Mouse (Mus musculus) T-cell, adult 66 days (primary cell): ENCODE results near the gene Pcgf3. TPM values are rescaled to one million over a fixed set of nuclear protein-coding genes. Genes with fewer than 3 reads are reported as not detected.

Experiments used
- total RNA-seq, 2 experiments: library from RNA; stranded (reverse); gene quantifications; 3 replicates in 1 of 2; 4 replicates in 1 of 2; pipeline ENCODE4 v1.2.4; 2023

Gene Pcgf3
- 10 to 100 TPM; 23.0 to 23.6 TPM for total RNA-seq

DNA sequence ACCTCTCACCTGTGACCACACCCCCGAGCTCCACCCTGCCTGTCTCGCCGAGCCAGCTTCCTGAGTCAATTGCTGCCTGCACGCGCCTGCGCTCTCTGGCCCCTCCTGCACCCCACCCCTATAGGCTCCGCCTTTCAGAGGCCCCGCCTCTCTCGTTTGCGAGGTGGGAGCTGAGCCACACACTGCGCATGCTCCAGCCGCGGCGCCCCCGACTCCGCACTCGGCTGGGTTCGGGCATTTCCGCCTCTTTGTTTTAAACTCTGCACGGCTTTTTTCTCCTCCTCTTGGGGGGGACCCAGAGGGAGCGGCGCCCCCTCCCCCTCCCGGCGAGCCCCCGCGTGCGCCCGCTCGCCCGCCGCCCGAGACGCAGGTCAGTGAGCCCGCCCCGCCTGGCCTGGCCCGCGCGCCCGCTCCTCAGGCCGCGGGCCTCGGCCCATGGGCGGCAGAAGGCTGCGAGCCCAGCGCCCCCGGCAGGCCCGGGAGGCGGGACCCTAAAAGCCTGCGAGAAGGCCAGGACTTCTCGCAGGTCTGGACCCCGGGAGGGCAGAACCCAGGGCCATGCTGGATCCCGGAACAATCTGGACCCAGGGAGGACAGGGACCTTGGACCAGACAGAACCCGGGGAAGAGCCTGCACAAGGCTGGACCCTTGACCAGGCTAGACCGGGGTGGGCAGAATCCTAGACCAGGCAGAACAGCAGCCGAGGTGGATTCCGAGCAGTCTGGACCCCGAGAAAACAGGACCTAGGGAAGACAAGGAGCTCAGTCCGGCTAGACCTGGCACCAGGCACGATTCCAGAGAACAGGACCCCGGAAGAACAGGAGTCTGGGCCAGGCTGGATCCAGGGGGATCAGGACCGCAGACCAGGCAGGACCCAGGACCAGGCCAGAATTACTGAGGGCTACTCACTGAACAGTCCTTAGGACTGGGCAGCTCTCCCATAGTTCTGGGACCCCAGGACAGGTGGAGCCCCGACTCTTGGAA is at the start of gene Pcgf3:
Gene Pcgf3, plus strand, starts transcription at position 151 of the 984 bp plus-strand sequence.

DNA sequence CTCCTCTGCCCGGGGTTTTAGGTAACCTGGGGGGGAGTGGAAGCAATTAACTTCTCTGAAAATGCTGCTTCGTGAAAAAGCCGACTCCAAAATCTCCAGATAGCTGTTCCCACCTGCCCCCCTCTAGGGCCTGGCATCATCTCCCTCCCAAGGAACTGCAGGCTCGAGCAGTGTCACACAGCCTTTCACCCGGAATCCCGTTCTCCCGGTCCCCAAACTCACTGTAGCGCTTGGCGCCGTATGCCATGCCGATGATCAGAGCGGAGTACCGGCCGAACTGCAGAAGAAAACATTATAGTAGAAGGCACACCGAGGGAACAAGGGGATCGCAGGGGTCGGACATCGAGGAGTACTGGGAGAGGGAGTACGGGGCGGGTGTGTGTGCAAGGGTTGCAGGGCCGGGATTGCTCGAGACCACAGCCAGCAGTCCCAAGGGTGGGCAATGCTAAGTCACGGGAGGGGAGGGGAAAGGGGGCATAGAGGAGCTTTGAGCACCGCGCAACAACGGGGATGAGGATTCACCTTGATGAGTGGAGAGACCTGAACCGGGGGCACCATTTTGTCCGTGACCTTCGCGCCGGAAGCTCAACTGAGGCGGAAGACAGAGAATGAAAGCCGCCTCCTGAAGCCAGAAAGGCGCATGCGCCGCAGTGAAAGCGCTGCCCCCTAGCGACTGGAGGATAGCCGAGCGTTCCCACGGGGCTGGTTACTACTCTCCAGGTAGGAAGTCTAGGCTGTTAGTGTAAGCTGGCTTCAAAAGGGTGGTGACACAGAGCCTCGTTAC is 27.0 kb upstream of the Pcgf3 start, which contains the start of gene Atp5k:
Gene Atp5k, minus strand, starts transcription at position 645 of the 784 bp plus-strand sequence.

DNA sequence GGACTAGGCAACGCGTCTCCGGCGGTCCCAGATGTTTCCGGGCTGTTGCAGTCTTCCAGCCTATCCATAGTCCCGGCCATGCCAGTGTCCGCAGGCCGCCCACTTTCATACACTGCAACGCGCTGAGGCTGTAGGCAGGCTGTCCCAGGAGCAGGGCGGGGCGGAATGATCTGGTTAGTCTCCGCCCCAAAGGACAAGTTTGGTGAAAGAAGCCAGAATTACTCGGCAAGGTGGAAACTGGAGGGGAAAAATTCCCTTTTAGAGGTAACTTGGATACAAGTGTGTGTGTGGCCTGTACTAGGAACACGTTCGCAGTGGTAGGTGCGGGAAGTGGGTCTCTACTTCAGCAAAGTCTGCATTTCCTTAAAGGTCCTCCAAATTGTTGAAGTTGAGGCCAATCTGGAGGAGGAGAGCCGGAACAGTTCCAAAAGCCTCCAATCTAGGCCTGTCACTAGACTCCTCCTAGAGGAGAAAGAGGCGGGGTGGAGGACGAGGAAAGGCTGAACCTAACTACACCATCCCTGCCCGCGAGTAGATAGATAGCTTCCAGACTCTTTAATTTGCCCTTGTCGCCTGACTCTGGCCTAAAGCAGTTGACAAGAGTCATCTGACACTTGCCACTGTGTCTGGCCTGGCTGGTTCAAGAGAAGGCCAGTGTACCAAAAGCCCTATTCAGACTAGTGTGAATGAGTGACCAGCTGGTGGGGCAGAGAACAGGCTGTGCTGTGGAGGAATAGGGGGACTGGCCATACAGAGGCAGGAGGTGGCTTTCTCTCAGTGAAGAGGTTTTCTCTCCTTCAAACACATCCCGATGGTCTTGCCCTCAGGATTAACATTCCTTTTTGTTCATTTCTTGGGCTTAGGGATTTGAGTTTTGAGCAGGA is 12.0 kb upstream of the Pcgf3 start, which contains the start of gene Mfsd7a:
Gene Mfsd7a, minus strand, starts transcription at position 107 of the 884 bp plus-strand sequence.

DNA sequence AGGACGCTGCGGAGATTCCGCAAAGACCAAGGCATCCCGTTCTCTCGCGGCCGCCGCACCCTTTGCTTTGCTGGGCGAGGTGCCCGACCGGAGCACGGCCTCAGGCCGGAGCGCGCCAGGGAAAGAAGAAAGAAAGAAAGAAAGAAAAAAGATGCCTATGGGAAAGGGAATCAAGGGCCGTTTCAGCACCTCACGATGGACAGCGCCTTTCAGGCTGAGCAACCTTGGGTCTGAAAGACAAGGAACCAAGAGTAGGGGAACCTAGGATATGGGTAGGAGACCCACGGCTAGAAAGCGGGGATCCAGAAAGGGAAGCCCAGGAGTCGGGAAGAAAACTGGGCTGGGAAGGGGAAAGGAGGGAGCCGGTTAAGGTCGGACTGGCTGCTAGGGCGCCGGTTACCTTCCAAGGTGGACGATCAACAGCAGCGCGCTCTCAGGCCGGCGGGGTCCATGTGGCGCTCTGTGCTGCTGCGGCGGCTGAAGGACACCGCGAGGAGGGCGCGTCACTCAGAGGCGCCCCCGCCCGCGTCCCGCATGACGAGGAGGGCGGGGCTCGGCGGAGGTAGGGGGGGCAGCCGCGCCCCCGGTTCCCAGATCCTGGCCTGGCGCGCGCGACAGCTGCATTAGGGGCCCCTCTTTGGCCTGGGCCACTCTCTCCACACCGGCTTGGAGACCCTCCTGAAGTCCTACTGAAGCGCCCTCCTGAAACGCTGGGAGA is 88.6 kb downstream of the Pcgf3 start, which contains the start of gene Cplx1:
Gene Cplx1, minus strand, starts transcription at position 536 of the 718 bp plus-strand sequence.

Other genes starting within 250 kb of the Pcgf3 start
- gene Dr1, start 192.3 kb upstream of the Pcgf3 start, total RNA-seq, result 10 to 100 TPM; 42.9 to 44.5 TPM
- 1 to 10 TPM; 1.7 to 2.6 TPM for gene Pigg, start 148.6 kb upstream of the Pcgf3 start, total RNA-seq
- not detected for gene Gm42517, start 93.3 kb upstream of the Pcgf3 start, total RNA-seq
- not detected for gene Pde6b, start 72.8 kb upstream of the Pcgf3 start, total RNA-seq
- 10 to 100 TPM; 85.9 to 95.2 TPM for gene Atp5k, start 26.8 kb upstream of the Pcgf3 start, total RNA-seq
- gene Mfsd7a, start 12.3 kb upstream of the Pcgf3 start, total RNA-seq, result not detected
- gene Cplx1, start 88.8 kb downstream of the Pcgf3 start, total RNA-seq, result not detected
- gene Gak, start 168.5 kb downstream of the Pcgf3 start, total RNA-seq, result 100 to 1,000 TPM; 167 to 182 TPM
- gene Tmem175, start 168.5 kb downstream of the Pcgf3 start, total RNA-seq, result 10 to 100 TPM; 25.0 to 25.9 TPM
- 10 to 100 TPM; 28.5 to 32.1 TPM for gene Idua, start 199.1 kb downstream of the Pcgf3 start, total RNA-seq
- gene Dgkq, start 208.4 kb downstream of the Pcgf3 start, total RNA-seq, result 10 to 100 TPM; 39.3 to 43.8 TPM
- not detected for gene Slc26a1, start 214.3 kb downstream of the Pcgf3 start, total RNA-seq
- gene Fgfrl1, start 231.2 kb downstream of the Pcgf3 start, total RNA-seq, result 1 to 10 TPM; 3.7 to 6.3 TPM